Mouse (Mus musculus): Measurements from ENCODE around the gene Rgs6. TPM values are rescaled to one million over a fixed set of nuclear protein-coding genes. Genes with fewer than 3 reads are reported as not detected.

Gene Rgs6
- polyA plus RNA-seq, 1 experiment from 2014 or later, result 1.0 TPM

- WGBS, result 87% methylated on average over 4 of the region's 4 CpGs
- Histone ChIP-seq H3K4me2 (no peak overlapping the region), H3K27me3 (replicated peaks; ENCODE audit: control insufficient read depth, insufficient read depth, low read length) (no peaks in the 10 kb centered on the region), H3K27ac (ENCODE audit: low read depth, low read length) (no peak overlapping the region), H3K9me3 (ENCODE audit: control insufficient read depth, low read length) (no peaks in the 10 kb centered on the region), H3K4me1 (replicated peaks; ENCODE audit: control insufficient read depth, insufficient read depth, low read length) (no peaks in the 10 kb centered on the region; the same call in 1 of the 2 replicates), H3K36me3 (ENCODE audit: control insufficient read depth, insufficient read depth, low read length) (no peaks in the 10 kb centered on the region), H3K4me3 (ENCODE audit: low read depth, low read length) (no peak overlapping the region), H3K9ac (ENCODE audit: low read depth, low read length) (no peak overlapping the region)
- no peak for ATAC-seq (replicated peaks; ENCODE audit: low FRiP score)
- no peak for DNase-seq (ENCODE audit: low spot score)
Observed at GRCm38 (mm10) chr12:83011056-83011565, 423.0 kb downstream of the Rgs6 start.

GRCm38 (mm10) chr12:83013918-83014691 is 426.0 kb downstream of the Rgs6 start:
- 63% methylated on average over 4 of the region's 4 CpGs for WGBS
- Histone ChIP-seq H3K4me2 (no peak overlapping the region), H3K9me3 (ENCODE audit: control insufficient read depth, low read length) (no peaks in the 10 kb centered on the region), H3K4me1 (replicated peaks; ENCODE audit: control insufficient read depth, insufficient read depth, low read length) (no peaks in the 10 kb centered on the region; the same call in 1 of the 2 replicates), H3K4me3 (ENCODE audit: low read depth, low read length) (no peak overlapping the region), H3K27ac (ENCODE audit: low read depth, low read length) (no peak overlapping the region), H3K9ac (ENCODE audit: low read depth, low read length) (no peak overlapping the region), H3K27me3 (replicated peaks; ENCODE audit: control insufficient read depth, insufficient read depth, low read length) (no peaks in the 10 kb centered on the region), H3K36me3 (ENCODE audit: control insufficient read depth, insufficient read depth, low read length) (no peaks in the 10 kb centered on the region)
- DNase-seq (ENCODE audit: low spot score) (no peak), ATAC-seq (replicated peaks; ENCODE audit: low FRiP score) (no peak)

GRCm38 (mm10) chr12:83014848-83015247 is 426.8 kb downstream of the Rgs6 start:
- H3K36me3 ChIP-seq (ENCODE audit: control insufficient read depth, insufficient read depth, low read length), result no peaks in the 10 kb centered on the region
- no peak overlapping the region for H3K27ac ChIP-seq (ENCODE audit: low read depth, low read length)
- WGBS, result 40% methylated on average over 2 of the region's 2 CpGs
- ATAC-seq (replicated peaks; ENCODE audit: low FRiP score) (no peak), DNase-seq (ENCODE audit: low spot score) (no peak)
- no peaks in the 10 kb centered on the region for H3K9me3 ChIP-seq (ENCODE audit: control insufficient read depth, low read length)
- no peak overlapping the region for H3K4me3 ChIP-seq (ENCODE audit: low read depth, low read length)
- no peak overlapping the region for H3K9ac ChIP-seq (ENCODE audit: low read depth, low read length)
- H3K4me2 ChIP-seq, result no peak overlapping the region
- no peaks in the 10 kb centered on the region for H3K27me3 ChIP-seq (replicated peaks; ENCODE audit: control insufficient read depth, insufficient read depth, low read length)
- H3K4me1 ChIP-seq (replicated peaks; ENCODE audit: control insufficient read depth, insufficient read depth, low read length), result no peaks in the 10 kb centered on the region; the same call in 1 of the 2 replicates

- no peak overlapping the region for H3K9ac ChIP-seq (ENCODE audit: low read depth, low read length)
- no peak for DNase-seq (ENCODE audit: low spot score)
- H3K27ac ChIP-seq (ENCODE audit: low read depth, low read length), result no peak overlapping the region
- no peak overlapping the region for H3K4me2 ChIP-seq
- H3K36me3 ChIP-seq (ENCODE audit: control insufficient read depth, insufficient read depth, low read length), result no peaks in the 10 kb centered on the region
- ATAC-seq (replicated peaks; ENCODE audit: low FRiP score), result no peak
- H3K9me3 ChIP-seq (ENCODE audit: control insufficient read depth, low read length), result no peaks in the 10 kb centered on the region
- no peak overlapping the region for H3K4me3 ChIP-seq (ENCODE audit: low read depth, low read length)
- H3K4me1 ChIP-seq (replicated peaks; ENCODE audit: control insufficient read depth, insufficient read depth, low read length), result no peaks in the 10 kb centered on the region; the same call in 1 of the 2 replicates
- WGBS, result 51% methylated on average over 5 of the region's 5 CpGs
- no peaks in the 10 kb centered on the region for H3K27me3 ChIP-seq (replicated peaks; ENCODE audit: control insufficient read depth, insufficient read depth, low read length)
Observed at GRCm38 (mm10) chr12:83015366-83015765, 427.3 kb downstream of the Rgs6 start.

GRCm38 (mm10) chr12:83016486-83016885 is 428.4 kb downstream of the Rgs6 start:
- Histone ChIP-seq H3K27ac (ENCODE audit: low read depth, low read length) (no peak overlapping the region), H3K4me1 (replicated peaks; ENCODE audit: control insufficient read depth, insufficient read depth, low read length) (no peaks in the 10 kb centered on the region; the same call in 1 of the 2 replicates), H3K9me3 (ENCODE audit: control insufficient read depth, low read length) (no peaks in the 10 kb centered on the region), H3K4me3 (ENCODE audit: low read depth, low read length) (no peak overlapping the region), H3K9ac (ENCODE audit: low read depth, low read length) (no peak overlapping the region), H3K36me3 (ENCODE audit: control insufficient read depth, insufficient read depth, low read length) (no peaks in the 10 kb centered on the region), H3K27me3 (replicated peaks; ENCODE audit: control insufficient read depth, insufficient read depth, low read length) (no peaks in the 10 kb centered on the region), H3K4me2 (no peak overlapping the region)
- DNase-seq (ENCODE audit: low spot score) (no peak), ATAC-seq (replicated peaks; ENCODE audit: low FRiP score) (no peak)
- 51% methylated on average over 6 of the region's 6 CpGs for WGBS

- H3K9me3 ChIP-seq (ENCODE audit: control insufficient read depth, low read length), result no peaks in the 10 kb centered on the region
- no peak overlapping the region for H3K27ac ChIP-seq (ENCODE audit: low read depth, low read length)
- no peaks in the 10 kb centered on the region for H3K27me3 ChIP-seq (replicated peaks; ENCODE audit: control insufficient read depth, insufficient read depth, low read length)
- H3K4me2 ChIP-seq, result no peak overlapping the region
- H3K4me1 ChIP-seq (replicated peaks; ENCODE audit: control insufficient read depth, insufficient read depth, low read length), result no peaks in the 10 kb centered on the region; the same call in 1 of the 2 replicates
- 5% methylated on average over 3 of the region's 3 CpGs for WGBS
- H3K4me3 ChIP-seq (ENCODE audit: low read depth, low read length), result no peak overlapping the region
- no peak overlapping the region for H3K9ac ChIP-seq (ENCODE audit: low read depth, low read length)
- no peak for ATAC-seq (replicated peaks; ENCODE audit: low FRiP score)
- H3K36me3 ChIP-seq (ENCODE audit: control insufficient read depth, insufficient read depth, low read length), result no peaks in the 10 kb centered on the region
- peak; percentile 72 for DNase-seq (ENCODE audit: low spot score)
Observed at GRCm38 (mm10) chr12:83018005-83018404, 429.9 kb downstream of the Rgs6 start.

- no peak overlapping the region for H3K4me3 ChIP-seq (ENCODE audit: low read depth, low read length)
- H3K27me3 ChIP-seq (replicated peaks; ENCODE audit: control insufficient read depth, insufficient read depth, low read length), result no peaks in the 10 kb centered on the region
- H3K9ac ChIP-seq (ENCODE audit: low read depth, low read length), result no peak overlapping the region
- H3K9me3 ChIP-seq (ENCODE audit: control insufficient read depth, low read length), result no peaks in the 10 kb centered on the region
- no peak for ATAC-seq (replicated peaks; ENCODE audit: low FRiP score)
- H3K27ac ChIP-seq (ENCODE audit: low read depth, low read length), result no peak overlapping the region
- no peaks in the 10 kb centered on the region for H3K36me3 ChIP-seq (ENCODE audit: control insufficient read depth, insufficient read depth, low read length)
- WGBS, result 25% methylated on average over 3 of the region's 3 CpGs
- no peak overlapping the region for H3K4me2 ChIP-seq
- H3K4me1 ChIP-seq (replicated peaks; ENCODE audit: control insufficient read depth, insufficient read depth, low read length), result no peaks in the 10 kb centered on the region
- DNase-seq (ENCODE audit: low spot score), result no peak
Observed at GRCm38 (mm10) chr12:83026985-83027384, 438.9 kb downstream of the Rgs6 start.

GRCm38 (mm10) chr12:83033171-83033835 is 445.2 kb downstream of the Rgs6 start:
- H3K4me3 ChIP-seq (ENCODE audit: low read depth, low read length), result no peak overlapping the region
- WGBS, result 63% methylated on average over 7 of the region's 7 CpGs
- no peaks in the 10 kb centered on the region for H3K27me3 ChIP-seq (replicated peaks; ENCODE audit: control insufficient read depth, insufficient read depth, low read length)
- no peaks in the 10 kb centered on the region for H3K9me3 ChIP-seq (ENCODE audit: control insufficient read depth, low read length)
- DNase-seq (ENCODE audit: low spot score) (no peak), ATAC-seq (replicated peaks; ENCODE audit: low FRiP score) (no peak)
- no peak overlapping the region for H3K4me2 ChIP-seq
- H3K9ac ChIP-seq (ENCODE audit: low read depth, low read length), result no peak overlapping the region
- no peak overlapping the region for H3K27ac ChIP-seq (ENCODE audit: low read depth, low read length)
- H3K4me1 ChIP-seq (replicated peaks; ENCODE audit: control insufficient read depth, insufficient read depth, low read length), result no peaks in the 10 kb centered on the region; the same call in 1 of the 2 replicates
- no peaks in the 10 kb centered on the region for H3K36me3 ChIP-seq (ENCODE audit: control insufficient read depth, insufficient read depth, low read length)

Measured in liver, embryonic 11.5 days (tissue).